Mouse (Mus musculus): ENCODE results near the gene Nek2. TPM values are rescaled to one million over a fixed set of nuclear protein-coding genes. Genes with fewer than 3 reads are reported as not detected.
A peak's percentile ranks its signal among the peaks of the same experiment; 100 is the strongest.

Gene Nek2
- polyA plus RNA-seq, 1 experiment from 2014 or later, result 45.6 TPM

- Histone ChIP-seq H3K4me1 (replicated peaks) (peaks cover 12% of the 10 kb centered on the region), H3K27ac (no peak overlapping the region), H3K4me2 (replicated peaks) (0 out of 2 replicates have a peak overlapping the region, but pooled peaks have one; percentile 31), H3K27me3 (replicated peaks) (no peaks in the 10 kb centered on the region), H3K36me3 (no peaks in the 10 kb centered on the region), H3K4me3 (replicated peaks) (no peak overlapping the region), H3K9me3 (no peaks in the 10 kb centered on the region), H3K9ac (no peak overlapping the region)
- peak; percentile 41 for ATAC-seq
- 57% methylated on average over 10 of the region's 10 CpGs for WGBS
Measured at GRCm38 (mm10) chr1:191802820-191803655, 18.2 kb upstream of the Nek2 start.

GRCm38 (mm10) chr1:191804747-191805146 lies 16.5 kb upstream of the Nek2 start:
- WGBS, result 64% methylated on average over 5 of the region's 5 CpGs
- Histone ChIP-seq H3K4me3 (replicated peaks) (no peak overlapping the region), H3K9ac (no peak overlapping the region), H3K4me1 (replicated peaks) (peaks cover 12% of the 10 kb centered on the region), H3K27me3 (replicated peaks) (no peaks in the 10 kb centered on the region), H3K27ac (no peak overlapping the region), H3K36me3 (no peaks in the 10 kb centered on the region), H3K4me2 (replicated peaks) (no peak overlapping the region), H3K9me3 (no peaks in the 10 kb centered on the region)
- no peak for ATAC-seq

- WGBS, result 73% methylated on average over 6 of the region's 6 CpGs
- Histone ChIP-seq H3K36me3 (no peaks in the 10 kb centered on the region), H3K9me3 (no peaks in the 10 kb centered on the region), H3K27me3 (replicated peaks) (no peaks in the 10 kb centered on the region), H3K27ac (no peak overlapping the region), H3K4me1 (replicated peaks) (peaks cover 12% of the 10 kb centered on the region), H3K4me2 (replicated peaks) (no peak overlapping the region), H3K4me3 (replicated peaks) (no peak overlapping the region), H3K9ac (no peak overlapping the region)
- no peak for ATAC-seq
Measured at GRCm38 (mm10) chr1:191805788-191806187, 15.5 kb upstream of the Nek2 start.

DNA sequence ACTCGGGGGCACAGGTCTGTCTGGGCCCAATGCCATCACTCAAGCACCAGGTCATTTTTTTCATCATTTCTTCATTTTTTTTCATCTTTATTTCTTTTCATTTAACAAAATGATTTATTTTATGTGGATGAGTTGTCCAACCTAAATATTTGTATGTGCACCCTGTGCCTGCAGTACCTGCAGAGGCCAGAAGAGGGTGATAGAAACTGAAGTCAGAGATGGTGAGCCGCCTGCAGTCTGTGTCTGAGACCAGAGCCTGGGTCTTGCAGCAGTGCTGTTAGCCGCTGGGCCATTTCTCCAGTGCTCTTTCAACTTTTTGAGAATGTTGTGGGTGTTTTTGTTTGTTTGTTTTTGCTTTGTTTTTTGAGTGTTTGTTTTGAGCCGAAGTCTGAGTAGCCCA lies 14.5 kb upstream of the Nek2 start:
- Histone ChIP-seq H3K9ac (no peak overlapping the region), H3K36me3 (no peaks in the 10 kb centered on the region), H3K27me3 (replicated peaks) (no peaks in the 10 kb centered on the region), H3K4me3 (replicated peaks) (no peak overlapping the region), H3K4me1 (replicated peaks) (peaks cover 12% of the 10 kb centered on the region), H3K27ac (no peak overlapping the region), H3K9me3 (no peaks in the 10 kb centered on the region), H3K4me2 (replicated peaks) (no peak overlapping the region)
- ATAC-seq, result no peak
- WGBS, result 96% methylated on average over 4 of the region's 4 CpGs

DNA sequence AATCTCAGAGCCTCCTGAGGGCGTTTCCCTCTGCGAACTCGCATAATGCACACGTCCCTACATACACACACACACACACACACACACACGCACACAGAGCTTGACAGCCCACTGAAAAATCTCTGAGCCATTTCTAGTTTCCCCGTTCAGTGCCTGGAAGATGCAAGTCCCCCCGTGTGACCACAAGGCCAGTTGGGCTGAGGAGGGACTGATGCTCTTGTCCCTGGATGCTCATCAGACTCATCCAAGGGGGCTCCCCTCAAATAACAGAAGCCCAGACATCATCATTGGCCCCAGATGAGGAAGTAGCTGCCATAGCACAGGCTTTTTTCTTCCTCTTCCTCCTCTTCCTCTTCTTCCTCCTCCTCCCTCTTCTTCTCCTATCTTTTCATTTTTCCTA lies 13.3 kb upstream of the Nek2 start:
- H3K27ac ChIP-seq, result no peak overlapping the region
- no peak overlapping the region for H3K9ac ChIP-seq
- no peaks in the 10 kb centered on the region for H3K36me3 ChIP-seq
- H3K4me2 ChIP-seq (replicated peaks), result no peak overlapping the region
- ATAC-seq, result no peak
- no peaks in the 10 kb centered on the region for H3K9me3 ChIP-seq
- no peaks in the 10 kb centered on the region for H3K27me3 ChIP-seq (replicated peaks)
- H3K4me1 ChIP-seq (replicated peaks), result peaks cover 5% of the 10 kb centered on the region
- WGBS, result 86% methylated on average over 7 of the region's 7 CpGs
- no peak overlapping the region for H3K4me3 ChIP-seq (replicated peaks)

- WGBS, result 69% methylated on average over 12 of the region's 12 CpGs
- no peak; the same call in 1 of the 2 replicates for ATAC-seq
- Histone ChIP-seq H3K36me3 (no peaks in the 10 kb centered on the region), H3K4me2 (replicated peaks) (no peak overlapping the region), H3K9ac (no peak overlapping the region), H3K4me3 (replicated peaks) (no peak overlapping the region), H3K4me1 (replicated peaks) (no peaks in the 10 kb centered on the region), H3K27ac (no peak overlapping the region), H3K9me3 (no peaks in the 10 kb centered on the region), H3K27me3 (replicated peaks) (no peaks in the 10 kb centered on the region)
Measured at GRCm38 (mm10) chr1:191808688-191809223, 12.5 kb upstream of the Nek2 start.

- no peaks in the 10 kb centered on the region for H3K27me3 ChIP-seq (replicated peaks)
- H3K4me3 ChIP-seq (replicated peaks), result no peak overlapping the region
- H3K9me3 ChIP-seq, result no peaks in the 10 kb centered on the region
- no peaks in the 10 kb centered on the region for H3K36me3 ChIP-seq
- no peak overlapping the region for H3K4me2 ChIP-seq (replicated peaks)
- H3K27ac ChIP-seq, result no peak overlapping the region
- ATAC-seq, result no peak
- no peaks in the 10 kb centered on the region for H3K4me1 ChIP-seq (replicated peaks)
- no peak overlapping the region for H3K9ac ChIP-seq
- WGBS, result 90% methylated on average over 12 of the region's 12 CpGs
Measured at GRCm38 (mm10) chr1:191811774-191812173, 9.5 kb upstream of the Nek2 start.

DNA sequence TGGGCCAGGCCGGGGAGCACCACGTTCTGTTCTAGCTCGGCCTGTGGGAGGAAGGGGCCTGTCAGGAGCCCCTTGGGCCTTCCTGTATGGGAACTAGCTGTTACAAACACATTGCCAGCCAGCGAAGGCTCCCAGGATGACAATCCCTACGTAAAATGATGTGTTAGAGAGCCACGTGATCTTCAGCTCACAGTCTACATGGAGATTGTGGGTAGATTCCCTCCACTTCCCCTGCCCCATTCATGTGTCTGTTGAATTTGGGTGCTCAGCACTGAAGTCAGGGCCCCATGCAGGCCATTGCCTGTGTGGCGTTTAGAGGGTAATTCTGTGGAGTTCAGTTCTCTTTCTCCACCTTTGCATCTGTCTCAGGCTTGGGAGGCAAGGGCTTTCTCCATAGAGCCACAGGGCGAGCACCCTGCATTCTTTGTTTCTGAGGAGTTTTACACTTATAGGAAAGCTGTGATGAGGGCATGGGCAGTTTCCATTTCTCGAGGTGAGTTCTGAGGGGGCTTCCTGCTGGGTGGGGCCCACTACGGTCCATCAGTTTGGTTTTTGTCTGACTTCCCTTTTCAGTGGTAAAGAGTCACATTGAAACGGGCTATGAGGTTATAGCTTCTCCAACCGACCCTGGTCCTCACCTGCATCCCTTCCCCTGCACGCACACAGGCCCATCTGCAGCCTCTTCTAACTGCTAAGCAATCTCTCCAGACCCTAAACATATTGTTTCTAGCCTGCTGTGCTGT lies 8.1 kb upstream of the Nek2 start:
- Histone ChIP-seq H3K4me1 (replicated peaks) (no peaks in the 10 kb centered on the region), H3K27me3 (replicated peaks) (no peaks in the 10 kb centered on the region), H3K9me3 (no peaks in the 10 kb centered on the region), H3K36me3 (no peaks in the 10 kb centered on the region), H3K4me3 (replicated peaks) (no peak overlapping the region), H3K4me2 (replicated peaks) (no peak overlapping the region), H3K27ac (no peak overlapping the region), H3K9ac (no peak overlapping the region)
- ATAC-seq, result no peak
- WGBS, result 84% methylated on average over 13 of the region's 13 CpGs

GRCm38 (mm10) chr1:191814240-191814639 lies 7.0 kb upstream of the Nek2 start:
- ATAC-seq, result no peak
- Histone ChIP-seq H3K9ac (no peak overlapping the region), H3K27me3 (replicated peaks) (no peaks in the 10 kb centered on the region), H3K4me1 (replicated peaks) (no peaks in the 10 kb centered on the region), H3K4me3 (replicated peaks) (no peak overlapping the region), H3K27ac (no peak overlapping the region), H3K9me3 (no peaks in the 10 kb centered on the region), H3K36me3 (no peaks in the 10 kb centered on the region), H3K4me2 (replicated peaks) (no peak overlapping the region)
- 77% methylated on average over 4 of the region's 4 CpGs for WGBS

- Histone ChIP-seq H3K4me3 (replicated peaks) (no peak overlapping the region), H3K27me3 (replicated peaks) (no peaks in the 10 kb centered on the region), H3K9ac (no peak overlapping the region), H3K4me2 (replicated peaks) (no peak overlapping the region), H3K9me3 (no peaks in the 10 kb centered on the region), H3K36me3 (no peaks in the 10 kb centered on the region), H3K4me1 (replicated peaks) (no peaks in the 10 kb centered on the region), H3K27ac (no peak overlapping the region)
- no peak for ATAC-seq
- 42% methylated on average over 5 of the region's 5 CpGs for WGBS
Measured at GRCm38 (mm10) chr1:191814935-191815334, 6.3 kb upstream of the Nek2 start.

- no peak overlapping the region for H3K9ac ChIP-seq
- no peaks in the 10 kb centered on the region for H3K27me3 ChIP-seq (replicated peaks)
- no peak overlapping the region for H3K4me3 ChIP-seq (replicated peaks)
- no peak overlapping the region for H3K4me2 ChIP-seq (replicated peaks)
- H3K4me1 ChIP-seq (replicated peaks), result no peaks in the 10 kb centered on the region; the same call in 1 of the 2 replicates
- no peaks in the 10 kb centered on the region for H3K9me3 ChIP-seq
- ATAC-seq, result no peak
- H3K36me3 ChIP-seq, result no peaks in the 10 kb centered on the region
- no peak overlapping the region for H3K27ac ChIP-seq
- 68% methylated on average over 3 of the region's 3 CpGs for WGBS
Measured at GRCm38 (mm10) chr1:191816596-191816995, 4.6 kb upstream of the Nek2 start.

DNA sequence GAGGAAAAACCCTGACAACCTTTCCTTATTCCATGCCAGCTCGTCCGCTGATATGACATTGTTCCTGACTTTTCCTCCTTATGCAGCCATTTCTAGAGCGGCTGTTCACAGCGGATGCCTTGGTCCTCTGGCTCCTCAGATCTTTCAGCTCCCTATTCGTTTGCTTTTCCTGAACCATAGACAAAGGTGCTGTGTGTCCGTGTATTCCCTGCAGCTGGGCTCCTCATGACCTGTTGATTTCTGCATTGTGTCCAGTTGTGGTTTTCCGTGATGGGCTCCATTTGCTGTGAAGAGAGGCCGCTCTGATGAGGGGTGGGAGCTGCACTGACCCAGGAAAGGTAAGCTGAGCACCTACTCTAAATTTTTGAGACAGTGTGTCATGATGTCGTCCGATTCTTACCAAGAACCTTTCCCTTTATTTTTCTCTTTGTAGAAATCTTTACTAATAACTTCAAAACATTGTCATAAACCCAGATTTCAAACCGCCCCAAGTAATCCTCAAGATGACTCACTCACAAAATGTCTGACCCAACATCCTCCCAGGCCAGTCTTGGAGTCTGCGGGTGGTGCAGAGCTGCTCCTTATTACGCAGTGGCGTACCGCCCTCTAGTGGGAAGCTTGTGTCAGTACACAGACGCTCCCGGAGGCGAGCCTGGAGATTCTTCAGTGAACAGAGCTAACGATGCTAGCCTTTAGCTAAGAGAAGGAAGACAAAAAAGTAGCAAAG lies 3.7 kb upstream of the Nek2 start:
- peak; percentile 68 for ATAC-seq
- Histone ChIP-seq H3K27me3 (replicated peaks) (no peaks in the 10 kb centered on the region), H3K27ac (no peak overlapping the region), H3K4me1 (replicated peaks) (peaks cover 7% of the 10 kb centered on the region; the same call in 1 of the 2 replicates), H3K9me3 (no peaks in the 10 kb centered on the region), H3K4me3 (replicated peaks) (no peak overlapping the region), H3K36me3 (no peaks in the 10 kb centered on the region), H3K9ac (no peak overlapping the region), H3K4me2 (replicated peaks) (no peak overlapping the region)
- 35% methylated on average over 19 of the region's 19 CpGs for WGBS
